Mouse (Mus musculus): ENCODE measurements around the gene Pygo2. TPM values are rescaled to one million over a fixed set of nuclear protein-coding genes. Genes with fewer than 3 reads are reported as not detected.

Pygo2 gene
- total and polyA plus RNA-seq, 2 experiments from 2014 or later, result 31.0 to 74.7 TPM

DNA sequence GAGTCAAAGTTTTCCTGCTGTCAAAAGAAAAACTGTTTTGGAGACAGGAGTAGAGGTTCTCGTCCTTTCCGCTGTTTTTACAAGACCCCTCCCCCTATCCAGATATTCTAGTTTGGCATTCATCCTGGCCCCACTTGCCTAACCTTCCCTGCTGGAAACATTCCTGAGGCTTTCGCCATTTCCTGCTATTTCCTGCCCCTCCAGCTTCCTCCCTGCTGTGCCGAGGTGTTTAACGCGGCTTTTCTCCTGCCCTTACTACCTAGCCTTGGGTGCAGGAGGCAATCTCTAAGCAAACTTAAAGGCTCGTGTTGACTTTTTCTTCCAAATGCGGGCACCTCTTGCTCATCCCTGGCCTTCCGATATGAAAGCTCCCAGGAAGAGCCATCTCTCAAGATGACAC, 10.4 kb upstream of the Pygo2 start:
- DNase-seq (ENCODE audit: low spot score), result no peak
- Histone ChIP-seq H3K9me3 (ENCODE audit: low read length) (no peaks in the 10 kb centered on the region), H3K4me3 (ENCODE audit: low read length) (peak overlapping the region; percentile 70), H3K27ac (peak overlapping the region; percentile 85), H3K27me3 (ENCODE audit: insufficient read depth, low read length) (no peaks in the 10 kb centered on the region), H3K4me1 (ENCODE audit: insufficient read depth, low read length) (peaks cover 14% of the 10 kb centered on the region), H3K4me2 (ENCODE audit: low read depth, low read length) (peak overlapping the region; percentile 99), H3K36me3 (ENCODE audit: insufficient read depth, low read length) (peaks cover 5% of the 10 kb centered on the region), H3K9ac (replicated peaks; ENCODE audit: low read length) (peak overlapping the region; percentile 55)
- WGBS, result 4% methylated on average over 9 of the region's 9 CpGs
- TF ChIP-seq CTCF (IDR thresholded peaks at IDR 0.05; ENCODE audit: low read depth), result no peak
- no peak for ATAC-seq

DNA sequence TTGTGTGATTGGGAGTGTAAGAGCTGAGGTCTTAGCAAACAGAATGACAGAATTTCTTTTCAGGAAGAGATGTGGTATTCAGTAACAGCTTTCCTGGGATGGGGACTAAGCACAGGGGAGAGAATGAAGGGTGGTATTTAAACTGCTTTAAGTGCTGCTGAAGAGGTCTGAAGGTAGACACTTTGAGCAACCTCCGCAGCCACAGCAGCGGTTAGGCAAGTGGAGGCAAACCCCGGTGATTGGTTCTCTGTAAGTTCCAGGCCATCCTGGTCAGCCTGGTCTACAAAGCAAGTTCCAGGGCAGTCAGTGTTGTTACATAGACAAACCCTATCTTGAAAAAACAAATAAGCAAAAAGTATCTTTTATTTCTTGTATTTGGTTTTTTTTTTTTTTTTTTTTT, 10.0 kb upstream of the Pygo2 start:
- Histone ChIP-seq H3K9ac (replicated peaks; ENCODE audit: low read length) (peak overlapping the region; percentile 55; the same call in 1 of the 2 replicates), H3K27me3 (ENCODE audit: insufficient read depth, low read length) (no peaks in the 10 kb centered on the region), H3K36me3 (ENCODE audit: insufficient read depth, low read length) (peaks cover under 1% of the 10 kb centered on the region; the same call in 1 of the 2 replicates), H3K27ac (peak overlapping the region; percentile 85), H3K4me1 (ENCODE audit: insufficient read depth, low read length) (peaks cover 14% of the 10 kb centered on the region), H3K4me3 (ENCODE audit: low read length) (peak overlapping the region; percentile 70; the same call in 1 of the 2 replicates), H3K9me3 (ENCODE audit: low read length) (no peaks in the 10 kb centered on the region), H3K4me2 (ENCODE audit: low read depth, low read length) (peak overlapping the region; percentile 99)
- ATAC-seq (no peak), DNase-seq (ENCODE audit: low spot score) (no peak)
- TF ChIP-seq CTCF (IDR thresholded peaks at IDR 0.05; ENCODE audit: low read depth), result no peak
- 38% methylated on average over 3 of the region's 3 CpGs for WGBS

DNA sequence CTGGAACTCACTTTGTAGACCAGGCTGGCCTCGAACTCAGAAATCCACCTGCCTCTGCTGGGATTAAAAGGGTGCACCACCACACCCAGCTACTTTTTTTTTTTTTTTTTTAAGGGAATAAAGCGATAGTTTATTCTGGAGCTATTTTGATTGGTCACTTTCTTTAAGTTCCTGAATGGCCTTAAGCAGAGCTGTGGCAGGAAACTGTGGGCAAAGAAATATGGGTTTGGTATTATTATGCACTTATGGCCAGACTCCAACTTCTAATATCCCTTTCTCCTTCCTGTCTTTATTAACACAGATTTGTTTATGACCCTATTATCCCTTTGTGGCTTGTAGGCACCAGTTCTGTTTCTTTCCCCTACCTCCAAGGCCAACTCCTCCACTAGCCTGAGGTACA, 9.6 kb upstream of the Pygo2 start:
- no peak for DNase-seq (ENCODE audit: low spot score)
- no peaks in the 10 kb centered on the region for H3K9me3 ChIP-seq (ENCODE audit: low read length)
- H3K4me2 ChIP-seq (ENCODE audit: low read depth, low read length), result peak overlapping the region; percentile 65; the same call in 1 of the 2 replicates
- no peak for ATAC-seq
- 61% methylated on average over 2 of the region's 2 CpGs for WGBS
- peaks cover 14% of the 10 kb centered on the region for H3K4me1 ChIP-seq (ENCODE audit: insufficient read depth, low read length)
- no peak for TF ChIP-seq CTCF (IDR thresholded peaks at IDR 0.05; ENCODE audit: low read depth)
- H3K36me3 ChIP-seq (ENCODE audit: insufficient read depth, low read length), result no peaks in the 10 kb centered on the region
- no peaks in the 10 kb centered on the region for H3K27me3 ChIP-seq (ENCODE audit: insufficient read depth, low read length)
- H3K4me3 ChIP-seq (ENCODE audit: low read length), result no peak overlapping the region
- 0 out of 2 replicates have a peak overlapping the region, but pooled peaks have one; percentile 33 for H3K27ac ChIP-seq
- H3K9ac ChIP-seq (replicated peaks; ENCODE audit: low read length), result no peak overlapping the region

DNA sequence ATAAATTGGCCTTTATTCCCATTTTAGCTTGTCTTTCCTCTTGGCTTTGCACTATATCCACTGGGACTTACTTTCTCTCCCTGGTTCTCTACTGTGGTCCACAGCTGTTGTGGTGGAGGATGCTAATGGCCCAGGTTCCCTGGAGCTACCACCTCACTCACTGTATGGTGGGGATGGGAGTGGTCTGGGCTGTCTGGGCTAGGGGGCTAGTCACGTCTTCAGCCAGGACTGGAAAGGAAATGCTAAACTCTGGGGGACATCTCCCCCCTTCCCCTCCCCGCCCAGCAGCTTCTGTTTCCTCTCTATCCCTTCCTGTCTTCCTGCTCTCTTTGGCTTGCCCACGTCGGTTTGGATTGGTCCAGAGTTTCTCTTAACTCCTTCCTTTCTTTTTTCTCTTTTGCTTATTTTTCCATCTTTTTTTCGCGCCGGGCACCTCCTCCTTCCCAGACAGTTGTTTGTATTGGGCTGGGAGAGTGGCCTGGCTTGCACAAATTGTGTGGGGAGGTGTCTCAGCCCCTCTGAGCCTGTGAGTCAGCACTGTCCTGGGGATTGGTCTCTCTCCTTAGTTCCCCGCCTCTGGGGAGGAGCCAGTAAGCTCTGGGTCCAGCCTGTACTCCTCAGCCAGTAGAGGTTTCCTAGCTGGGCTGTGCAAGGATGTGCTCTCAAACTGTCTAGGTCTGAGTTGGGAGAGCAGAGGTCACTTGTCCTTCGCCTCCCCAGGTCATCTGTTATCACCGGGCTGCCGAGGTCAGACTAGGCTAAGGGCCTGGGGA, 8.8 kb upstream of the Pygo2 start:
- TF ChIP-seq CTCF (IDR thresholded peaks at IDR 0.05; ENCODE audit: low read depth), result no peak
- Histone ChIP-seq H3K9ac (replicated peaks; ENCODE audit: low read length) (peak overlapping the region; percentile 54), H3K36me3 (ENCODE audit: insufficient read depth, low read length) (no peaks in the 10 kb centered on the region), H3K4me2 (ENCODE audit: low read depth, low read length) (peak overlapping the region; percentile 65), H3K27me3 (ENCODE audit: insufficient read depth, low read length) (no peaks in the 10 kb centered on the region), H3K4me1 (ENCODE audit: insufficient read depth, low read length) (peaks cover 14% of the 10 kb centered on the region), H3K27ac (peak overlapping the region; percentile 54; the same call in 1 of the 2 replicates), H3K4me3 (ENCODE audit: low read length) (peak overlapping the region; percentile 38), H3K9me3 (ENCODE audit: low read length) (no peaks in the 10 kb centered on the region)
- ATAC-seq (peak; percentile 67), DNase-seq (ENCODE audit: low spot score) (peak; percentile 84)
- WGBS, result 5% methylated on average over 11 of the region's 11 CpGs

GRCm38 (mm10) chr3:89421810-89422473, 8.1 kb upstream of the Pygo2 start:
- Histone ChIP-seq H3K9me3 (ENCODE audit: low read length) (no peaks in the 10 kb centered on the region), H3K27me3 (ENCODE audit: insufficient read depth, low read length) (no peaks in the 10 kb centered on the region), H3K27ac (peak overlapping the region; percentile 54; the same call in 1 of the 2 replicates), H3K4me2 (ENCODE audit: low read depth, low read length) (peak overlapping the region; percentile 65), H3K36me3 (ENCODE audit: insufficient read depth, low read length) (0 out of 2 replicates have a peak, but pooled peaks cover 3% of the 10 kb centered on the region), H3K9ac (replicated peaks; ENCODE audit: low read length) (peak overlapping the region; percentile 54), H3K4me1 (ENCODE audit: insufficient read depth, low read length) (peaks cover 14% of the 10 kb centered on the region), H3K4me3 (ENCODE audit: low read length) (peak overlapping the region; percentile 38)
- no peak for ATAC-seq
- WGBS, result 6% methylated on average over 21 of the region's 22 CpGs
- TF ChIP-seq CTCF (IDR thresholded peaks at IDR 0.05; ENCODE audit: low read depth), result no peak
- peak; percentile 40 for DNase-seq (ENCODE audit: low spot score)

DNA sequence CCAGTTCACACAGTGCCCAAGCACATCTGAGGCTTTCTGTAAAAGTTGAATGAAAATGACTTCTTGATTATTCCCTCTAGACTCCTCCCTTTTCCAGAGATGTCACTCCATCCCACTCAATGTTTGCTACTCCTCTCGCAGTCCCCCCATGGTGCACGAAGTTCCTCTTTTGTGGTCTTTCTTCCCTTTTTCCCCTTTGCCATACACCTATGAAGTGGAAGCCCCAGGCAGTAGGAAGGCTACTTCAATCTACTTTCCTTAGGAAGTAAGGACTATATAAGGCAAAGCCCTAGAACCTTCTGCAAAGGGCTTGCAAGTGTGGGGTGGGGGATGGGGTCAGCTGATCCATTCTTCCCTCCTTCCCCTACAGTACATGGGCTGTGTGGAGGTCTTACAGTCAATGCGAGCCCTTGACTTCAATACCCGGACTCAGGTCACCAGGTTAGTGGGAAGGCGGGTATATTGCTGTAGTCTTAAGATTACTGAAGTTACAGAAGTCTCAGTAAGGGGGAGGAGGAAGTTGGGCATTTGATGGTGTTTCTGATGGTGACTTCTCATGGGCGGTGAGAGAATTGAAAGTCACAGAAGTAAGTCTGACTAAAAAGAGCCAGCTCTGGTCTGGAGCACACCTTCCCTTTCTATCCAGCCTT, 7.3 kb upstream of the Pygo2 start:
- DNase-seq (ENCODE audit: low spot score) (no peak), ATAC-seq (no peak)
- TF ChIP-seq CTCF (IDR thresholded peaks at IDR 0.05; ENCODE audit: low read depth), result no peak
- WGBS, result 72% methylated on average over 6 of the region's 6 CpGs
- Histone ChIP-seq H3K36me3 (ENCODE audit: insufficient read depth, low read length) (0 out of 2 replicates have a peak, but pooled peaks cover 8% of the 10 kb centered on the region), H3K4me2 (ENCODE audit: low read depth, low read length) (peak overlapping the region; percentile 65), H3K27ac (no peak overlapping the region), H3K27me3 (ENCODE audit: insufficient read depth, low read length) (no peaks in the 10 kb centered on the region), H3K4me1 (ENCODE audit: insufficient read depth, low read length) (peaks cover 7% of the 10 kb centered on the region), H3K4me3 (ENCODE audit: low read length) (peak overlapping the region; percentile 38), H3K9me3 (ENCODE audit: low read length) (no peaks in the 10 kb centered on the region), H3K9ac (replicated peaks; ENCODE audit: low read length) (no peak overlapping the region)
